Mouse (Mus musculus) thymus, postnatal 25 days (tissue): ENCODE measurements around the gene Galntl6.
"Not testable (repeated sequence)": the region's sequence is repeated elsewhere in the genome, so short reads cannot be mapped to it uniquely, and the experiment has no call there.

Experiments used
- DNase-seq: peaks from one replicate; pipeline ENCODE4 v3.0.0; 2022

The Galntl6 gene

DNA sequence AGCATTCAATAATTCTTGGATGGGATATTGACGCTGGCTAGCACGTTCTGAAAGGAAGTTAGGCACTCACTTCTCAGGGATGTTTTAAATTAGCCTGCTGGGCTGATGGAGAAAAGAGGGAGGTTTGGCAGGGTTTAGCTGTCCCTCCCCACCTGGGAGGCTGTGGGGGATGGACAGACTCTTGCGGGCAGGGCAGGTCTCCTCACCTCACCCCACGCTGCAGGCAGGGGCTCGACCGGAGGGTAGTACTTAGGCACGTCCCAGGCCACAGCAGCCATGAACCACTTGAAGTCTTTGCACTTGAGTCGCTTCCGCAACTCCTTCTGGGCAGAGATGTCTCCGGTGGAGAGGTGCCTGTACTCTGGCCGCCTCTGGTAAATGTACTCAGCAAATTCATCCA, 1075.5 kb downstream of the Galntl6 start:
- DNase-seq, result no peak

DNA sequence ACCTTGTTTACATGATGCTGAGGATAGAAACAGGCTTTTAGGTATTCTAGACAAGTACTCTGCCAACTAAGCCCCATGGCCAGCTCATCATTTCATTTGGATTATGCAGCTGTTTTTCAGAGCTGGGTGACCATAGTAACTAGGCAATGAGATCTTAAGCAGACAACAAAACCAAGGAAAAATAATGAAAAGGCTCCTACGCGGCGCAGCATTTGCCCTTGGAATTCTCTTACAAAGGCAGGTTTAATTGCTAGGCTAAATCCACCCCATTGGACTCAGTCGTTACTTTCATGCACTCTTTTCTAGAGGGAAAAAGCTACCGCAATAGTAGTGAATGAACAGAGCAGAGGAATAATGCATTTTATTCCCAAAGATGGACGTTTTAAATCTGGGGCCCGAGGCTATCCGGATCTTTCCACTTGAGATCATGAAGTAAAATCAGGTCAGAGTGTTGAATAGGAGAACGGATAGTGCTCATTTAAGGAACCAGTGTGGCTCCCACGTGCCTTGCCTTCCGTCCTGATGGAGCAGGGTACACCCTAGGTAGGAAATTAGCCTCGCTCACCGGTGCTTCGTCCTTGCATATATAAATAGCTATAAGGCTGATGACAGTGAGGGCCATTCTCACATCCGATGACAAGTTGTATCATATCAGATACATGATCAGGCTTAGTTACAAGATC, 1076.1 kb downstream of the Galntl6 start:
- no peak for DNase-seq

DNA sequence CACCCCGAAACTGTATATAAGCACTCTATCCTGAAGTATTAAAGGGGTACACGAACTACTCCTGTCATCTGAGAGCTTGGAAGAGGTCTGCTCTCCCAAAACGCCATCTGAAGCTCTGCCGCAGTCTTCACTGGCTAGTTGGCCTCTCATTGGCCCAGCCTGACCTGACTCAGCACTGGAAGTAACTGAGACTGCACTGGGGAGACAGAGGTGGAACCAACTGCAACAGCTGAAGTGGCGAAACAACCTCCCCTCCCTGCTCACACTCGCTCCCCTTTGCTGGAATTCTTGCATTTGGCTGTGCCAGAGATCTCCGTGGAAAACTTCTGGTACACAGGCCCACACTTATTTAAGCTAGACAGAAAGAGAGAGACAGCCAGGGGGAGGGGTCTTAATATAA, 1089.3 kb downstream of the Galntl6 start:
- DNase-seq, result no peak

DNA sequence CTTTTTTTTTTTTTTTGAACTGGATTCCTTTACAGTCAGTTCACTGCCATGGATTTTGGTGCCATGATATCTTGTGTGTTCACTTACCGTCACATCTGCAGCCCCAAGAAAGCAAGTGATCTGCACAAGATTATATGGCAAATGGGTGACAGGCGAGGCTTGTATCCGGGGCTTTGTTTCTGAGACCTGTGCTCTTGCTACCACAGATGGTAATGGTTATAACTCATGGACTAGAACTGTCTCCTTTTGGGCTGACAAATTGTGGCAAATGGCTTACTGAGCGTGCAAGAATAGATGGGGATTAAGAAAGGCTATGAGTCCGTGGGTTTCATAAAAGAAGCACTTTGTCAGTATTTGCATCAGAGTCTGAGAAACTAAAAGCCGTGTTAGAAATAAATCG, 1096.4 kb downstream of the Galntl6 start:
- no peak for DNase-seq

DNA sequence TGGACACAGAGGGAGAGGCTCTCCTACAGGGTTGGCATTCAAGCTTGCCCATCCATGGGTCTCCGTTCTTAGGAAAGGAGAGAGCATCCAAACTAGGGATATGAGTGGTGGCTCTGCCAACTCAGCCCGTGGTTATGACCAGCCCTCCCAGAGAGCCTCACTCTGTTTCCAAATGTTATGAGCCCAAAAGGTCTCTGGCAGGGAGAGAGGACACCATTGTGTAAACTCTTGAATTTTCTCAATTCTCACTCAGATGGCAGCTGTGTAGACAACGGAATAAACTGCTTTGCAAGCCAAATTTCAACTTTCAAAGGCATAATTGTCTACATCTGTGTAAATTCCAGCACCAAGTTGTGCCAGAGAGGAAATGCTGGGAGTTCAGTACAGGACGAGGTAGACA, 1105.4 kb downstream of the Galntl6 start:
- no peak for DNase-seq

DNA sequence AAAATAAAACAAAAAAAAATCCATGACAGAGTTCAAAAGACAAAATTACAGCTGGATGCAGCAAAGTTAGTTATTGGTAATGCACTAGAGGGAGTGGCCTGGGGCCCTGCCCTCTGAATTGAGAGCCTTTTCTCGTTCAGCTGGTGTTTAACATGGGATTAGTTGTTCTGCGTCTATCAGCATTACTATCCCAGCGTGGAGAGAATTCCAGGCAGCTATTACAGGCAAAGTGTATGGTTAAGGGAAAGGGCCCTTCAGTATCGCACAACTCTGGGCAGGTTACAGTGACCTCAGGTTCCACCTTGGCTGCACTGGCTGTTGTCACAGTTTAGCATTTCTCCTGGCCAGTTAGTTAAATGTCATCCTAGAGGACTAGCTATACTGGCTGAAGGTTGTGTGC, 1107.3 kb downstream of the Galntl6 start:
- DNase-seq, result no peak

DNA sequence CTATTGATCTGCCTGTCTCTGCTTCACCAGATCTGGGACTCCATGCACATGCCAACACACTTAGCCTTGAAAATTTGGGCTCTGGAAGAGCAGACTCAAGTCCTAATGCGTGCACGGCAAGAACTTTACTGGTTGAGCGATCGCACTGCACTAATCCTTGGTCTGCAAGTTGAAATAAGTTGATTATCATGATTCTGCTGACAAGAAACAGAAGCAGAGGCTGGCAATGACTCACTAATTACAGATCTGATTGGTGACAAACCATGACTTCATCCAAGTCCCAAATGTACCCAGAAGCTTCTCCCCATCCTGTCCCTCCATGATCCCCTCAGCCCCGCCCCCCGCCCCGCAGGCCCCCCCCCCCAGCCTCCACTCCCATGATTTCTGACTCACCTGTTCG, 1108.6 kb downstream of the Galntl6 start:
- no peak for DNase-seq

DNA sequence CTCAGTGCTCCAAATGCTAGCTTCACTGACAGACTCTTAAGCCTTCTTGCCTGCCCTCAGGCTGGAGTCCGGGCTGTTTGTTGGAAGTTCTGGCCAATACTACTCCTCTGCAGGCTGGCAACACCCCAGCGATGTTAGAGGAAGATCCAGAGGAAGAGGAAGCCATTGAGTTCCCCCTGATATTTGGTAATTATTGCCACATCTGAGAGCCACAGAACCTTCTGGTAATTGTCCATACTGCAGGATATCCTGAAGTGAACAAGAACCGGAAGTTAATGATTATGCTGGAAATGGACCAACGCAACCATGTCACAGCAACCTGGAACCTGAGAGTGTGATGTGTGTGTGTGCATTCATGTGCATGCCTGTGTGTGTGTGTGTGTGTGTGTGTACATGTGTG, 1111.2 kb downstream of the Galntl6 start:
- DNase-seq, result peak; percentile 3

DNA sequence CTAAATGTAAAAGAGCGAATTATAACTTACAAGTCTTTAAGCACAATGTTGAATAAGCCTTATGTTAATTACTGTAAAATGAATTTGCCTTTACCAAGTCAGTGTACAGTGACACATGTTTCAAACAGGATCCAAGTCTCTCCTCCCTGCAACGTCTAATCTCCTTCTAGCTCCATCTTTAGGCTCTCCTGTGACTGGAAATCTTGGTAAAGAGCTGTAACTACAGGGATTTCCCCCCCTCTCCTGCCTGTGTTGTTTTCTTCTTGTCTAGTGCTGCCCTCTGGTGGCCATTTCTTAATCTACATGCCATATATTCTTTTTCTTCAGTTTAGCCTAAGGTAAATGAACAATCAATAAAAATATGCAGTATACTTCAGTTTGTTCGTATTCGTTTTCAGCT, 1112.1 kb downstream of the Galntl6 start:
- peak; percentile 64 for DNase-seq

DNA sequence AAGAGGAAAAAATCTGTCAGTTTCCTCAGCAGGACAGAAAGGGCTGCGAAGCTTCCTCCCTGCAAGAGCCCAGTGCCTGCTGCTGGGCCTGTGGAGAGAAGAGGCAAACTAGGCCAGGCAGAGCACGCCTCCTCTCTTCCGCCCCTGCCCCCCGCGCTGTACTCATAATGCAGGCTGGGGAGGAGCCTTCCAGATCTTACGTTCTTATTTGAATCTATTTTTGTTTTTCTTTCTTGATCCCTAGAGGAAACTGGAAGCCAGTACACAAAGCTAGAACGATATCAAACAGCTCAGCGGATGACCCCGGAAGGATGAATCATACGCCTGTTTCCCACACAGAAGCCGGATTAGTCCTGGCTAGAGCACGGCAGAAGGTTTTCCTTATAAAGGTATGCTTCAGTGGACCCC, 1112.6 kb downstream of the Galntl6 start:
- peak; percentile 64 for DNase-seq

DNA sequence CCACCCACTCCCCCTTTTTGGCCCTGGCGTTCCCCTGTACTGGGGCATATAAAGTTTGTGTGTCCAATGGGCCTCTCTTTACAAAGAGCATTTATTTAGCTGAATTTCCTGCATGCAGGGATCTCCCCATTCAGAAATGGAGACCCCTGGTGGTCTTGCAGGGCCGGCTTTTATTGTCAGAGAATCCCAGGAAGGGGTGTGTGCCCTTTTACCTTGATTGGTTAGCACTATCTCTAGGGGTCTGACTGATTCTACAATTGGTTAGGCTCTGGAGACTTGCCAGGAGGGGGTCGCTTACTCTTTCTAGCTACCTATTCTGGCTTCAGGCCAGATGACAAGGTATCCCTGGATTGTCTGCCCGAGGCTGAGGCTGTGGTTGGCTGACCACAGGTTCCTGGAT, 1119.0 kb downstream of the Galntl6 start:
- DNase-seq, result peak; percentile 42

DNA sequence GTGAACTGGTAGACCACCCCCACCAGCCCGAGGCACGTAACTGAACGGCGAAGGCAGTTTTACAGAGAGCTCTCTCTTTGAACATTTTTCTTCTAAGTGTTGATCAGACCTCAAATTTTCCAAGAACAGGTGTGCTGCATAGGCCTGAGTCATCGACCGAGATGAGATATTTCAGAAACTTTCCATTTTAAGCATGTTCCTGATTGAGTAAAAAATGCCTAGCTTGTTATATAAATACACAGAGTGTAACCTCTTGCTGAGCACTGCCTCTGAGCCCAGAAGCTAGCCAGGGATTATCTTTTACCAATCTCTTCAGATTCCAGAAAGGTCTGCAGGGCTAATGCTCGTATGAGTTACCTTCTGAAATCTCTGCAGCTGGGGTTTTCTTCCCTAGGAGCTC, 1120.2 kb downstream of the Galntl6 start:
- DNase-seq, result no peak

DNA sequence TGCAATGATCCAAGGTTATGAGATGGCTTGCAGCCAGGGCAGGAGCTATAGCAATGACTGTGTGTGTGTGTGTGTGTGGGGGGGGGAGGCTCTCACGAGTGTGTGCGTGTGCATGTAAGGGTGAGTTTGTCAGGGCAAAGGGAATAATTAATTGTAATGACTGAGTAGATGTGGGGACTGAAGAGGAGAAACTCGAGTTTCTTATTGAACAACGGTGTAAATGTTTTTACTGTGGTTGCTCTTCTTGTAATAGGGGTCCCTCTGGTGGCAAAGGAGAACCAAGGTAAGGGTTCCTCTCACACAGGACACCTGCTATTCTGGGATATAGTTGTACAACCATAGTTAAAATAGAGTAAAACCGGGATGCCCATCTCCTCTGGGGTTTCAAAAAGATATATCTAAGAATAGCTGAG, 1121.1 kb downstream of the Galntl6 start:
- DNase-seq, result peak; percentile 38

DNA sequence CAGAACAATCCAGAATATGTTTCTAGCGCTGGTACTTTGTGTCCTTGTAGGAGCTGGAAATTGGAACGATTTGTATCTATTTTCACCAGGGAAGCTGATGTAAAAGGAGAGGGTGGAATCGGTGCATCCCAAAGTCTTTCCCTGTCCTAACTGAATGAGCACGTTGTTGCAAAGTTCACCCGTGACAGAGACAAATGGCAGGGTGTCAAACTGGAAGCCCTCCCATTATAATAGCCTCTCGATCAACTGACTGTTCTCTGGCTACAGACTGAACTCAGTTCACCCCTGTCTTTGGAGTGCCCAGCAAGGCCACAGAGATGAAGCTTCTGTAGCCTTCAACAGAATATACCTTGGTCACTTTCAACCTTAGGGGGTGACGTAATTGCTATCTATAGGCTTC, 1132.9 kb downstream of the Galntl6 start:
- DNase-seq, result no peak

DNA sequence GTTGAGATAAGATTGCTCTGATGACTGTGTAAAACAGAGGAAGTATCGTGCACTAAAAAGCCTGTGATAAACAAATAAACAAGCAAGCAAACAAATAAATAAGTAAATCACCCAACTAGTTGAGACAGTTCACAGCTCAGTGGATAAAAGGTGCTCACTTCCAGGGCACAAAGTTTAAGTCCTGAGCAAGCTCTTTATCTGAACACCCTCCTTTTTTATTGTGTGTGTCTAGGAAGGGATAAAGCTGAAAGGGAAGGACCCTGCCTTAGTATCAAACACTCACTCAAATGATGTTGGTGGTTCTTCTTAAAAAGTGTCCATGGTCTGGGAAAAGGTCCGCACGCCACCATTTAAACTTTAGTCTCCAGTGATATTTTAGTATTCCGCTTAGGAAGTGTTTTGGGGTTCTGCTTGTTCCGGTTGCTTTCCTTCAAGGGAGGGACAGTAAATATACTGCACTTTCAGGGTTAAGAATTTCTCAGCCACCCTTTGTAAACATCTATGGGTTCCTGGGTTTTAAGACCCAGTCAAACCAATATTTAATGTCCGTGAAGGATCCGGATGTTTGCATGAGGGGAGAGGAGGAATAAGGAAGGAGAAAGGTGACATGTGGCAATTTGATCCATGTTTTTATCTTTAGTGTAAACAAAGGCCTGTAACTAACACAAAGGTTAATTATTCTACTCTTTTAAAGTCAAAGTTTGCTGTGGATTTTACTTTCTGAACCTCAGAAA, 1134.3 kb downstream of the Galntl6 start:
- DNase-seq, result no peak

DNA sequence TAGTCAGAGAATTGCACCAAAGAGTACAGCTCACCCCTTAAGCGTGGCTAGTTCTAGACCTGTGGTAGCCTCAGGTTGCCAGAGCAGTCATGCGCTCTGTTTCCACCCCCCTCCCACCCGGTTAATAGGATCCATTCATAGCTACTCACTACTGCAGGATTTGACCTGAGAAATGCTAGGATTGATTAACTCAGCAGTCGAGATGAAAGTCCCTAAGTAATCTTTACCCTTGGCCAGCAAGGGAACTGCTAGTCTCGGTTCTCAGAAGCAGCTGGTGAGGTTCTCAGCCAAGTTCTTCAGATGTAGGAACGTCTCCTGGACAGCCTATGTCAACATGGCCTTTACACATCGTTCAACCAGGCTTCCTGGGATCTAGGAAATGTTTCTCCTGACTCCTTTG, 1135.7 kb downstream of the Galntl6 start:
- no peak for DNase-seq

DNA sequence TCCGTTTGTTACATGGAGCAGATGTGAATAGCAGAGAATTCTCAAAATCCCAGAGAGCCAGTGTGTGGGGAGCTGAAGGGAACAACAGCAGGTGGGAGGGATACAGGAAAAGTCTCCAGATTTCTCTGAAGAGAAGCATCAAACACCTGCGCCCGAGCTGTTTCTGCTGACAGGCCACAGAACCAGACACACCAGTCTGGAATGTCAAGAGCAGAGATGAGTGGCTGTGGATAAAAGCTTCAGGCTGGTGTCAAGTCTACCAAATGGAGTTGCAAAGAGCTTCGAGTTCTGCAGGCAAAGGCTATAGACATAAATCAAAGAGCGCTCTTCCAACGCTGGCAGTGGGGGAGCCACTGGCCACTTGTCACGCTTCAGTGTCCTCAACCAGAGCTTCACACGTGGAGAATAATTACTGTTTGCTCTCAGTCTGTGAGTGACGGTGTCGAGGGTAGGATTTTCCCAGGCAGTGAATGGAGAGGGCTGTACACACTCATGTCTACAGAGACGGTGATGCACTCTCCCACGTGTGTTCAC, 1139.6 kb downstream of the Galntl6 start:
- no peak for DNase-seq

DNA sequence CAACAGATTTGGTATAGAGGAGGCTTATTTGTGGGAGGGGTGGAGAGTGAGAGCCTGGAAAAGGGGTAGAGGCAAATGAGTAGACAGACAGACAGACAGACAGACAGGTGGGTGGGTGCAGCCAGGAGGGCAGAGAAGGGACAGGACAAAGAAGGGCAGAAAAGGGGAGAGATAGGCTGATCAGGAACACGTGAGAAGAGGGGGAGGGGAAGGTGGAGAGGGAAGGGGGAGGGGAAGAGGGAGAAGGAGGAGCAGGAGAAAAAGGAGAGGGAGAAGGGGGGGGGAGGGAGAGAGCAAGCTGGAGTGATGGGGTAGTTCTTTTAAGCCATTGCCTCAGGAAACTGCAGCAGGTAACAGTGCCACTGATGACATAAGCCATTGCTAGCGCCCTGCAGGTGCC, 1144.9 kb downstream of the Galntl6 start:
- no peak for DNase-seq

DNA sequence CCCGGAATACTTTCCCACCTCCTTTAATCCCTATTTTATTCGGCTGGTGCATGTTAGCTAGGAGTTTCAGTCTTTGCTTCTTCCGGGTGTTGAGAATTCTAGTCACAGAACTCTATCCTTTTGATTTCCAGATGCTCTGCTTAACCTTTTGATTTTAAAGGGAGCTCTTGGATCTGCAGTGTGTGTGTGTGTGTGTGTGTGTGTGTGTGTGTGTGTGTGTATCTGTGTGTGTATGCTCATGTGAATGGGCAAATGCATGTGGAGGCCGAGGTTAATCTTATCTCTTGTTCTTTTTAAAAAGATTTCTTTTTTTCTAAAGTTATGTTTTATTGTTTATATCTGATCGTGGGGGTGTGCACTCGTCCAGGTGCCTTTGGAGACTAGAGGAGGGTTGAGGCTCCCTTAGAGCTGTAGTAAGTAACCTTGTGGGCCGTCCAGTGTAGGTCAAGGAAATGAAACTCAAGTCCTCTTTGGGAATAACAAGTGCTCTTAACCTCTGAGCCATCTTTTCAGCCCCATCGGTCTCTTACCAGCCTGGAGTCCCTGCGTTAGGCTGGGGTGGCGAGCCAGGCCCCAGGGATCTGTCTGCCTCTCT, 1145.9 kb downstream of the Galntl6 start:
- no peak for DNase-seq

DNA sequence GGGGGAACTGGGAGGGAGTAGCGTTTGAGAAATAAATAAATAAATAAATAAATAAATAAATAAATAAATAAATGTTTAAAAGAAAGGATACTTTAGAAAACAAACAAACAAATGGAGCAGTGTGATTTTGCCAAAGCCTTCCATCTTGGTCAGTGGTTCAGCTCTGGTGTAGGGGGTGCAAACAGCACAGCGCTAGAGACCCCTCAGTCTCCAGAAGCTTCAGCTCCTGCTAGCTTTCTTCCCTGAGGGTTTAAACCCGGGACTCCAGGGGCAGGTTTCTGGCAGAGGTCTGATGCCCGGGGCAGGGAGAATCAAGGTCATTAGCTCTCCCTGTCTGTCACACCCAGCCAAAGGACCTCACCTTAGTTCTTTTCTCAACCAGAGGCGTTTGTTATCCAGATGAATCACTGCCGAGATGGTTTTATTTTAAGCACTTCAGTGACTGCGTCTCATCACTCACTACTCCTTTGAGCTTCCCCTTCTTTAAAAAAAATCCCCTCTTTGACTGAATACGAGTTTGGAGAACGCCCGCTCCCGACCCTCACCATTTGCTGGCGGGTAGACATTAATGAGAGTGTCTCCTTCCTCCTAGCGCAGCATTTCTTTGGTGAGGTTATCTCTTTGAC, 1146.6 kb downstream of the Galntl6 start:
- no peak for DNase-seq

DNA sequence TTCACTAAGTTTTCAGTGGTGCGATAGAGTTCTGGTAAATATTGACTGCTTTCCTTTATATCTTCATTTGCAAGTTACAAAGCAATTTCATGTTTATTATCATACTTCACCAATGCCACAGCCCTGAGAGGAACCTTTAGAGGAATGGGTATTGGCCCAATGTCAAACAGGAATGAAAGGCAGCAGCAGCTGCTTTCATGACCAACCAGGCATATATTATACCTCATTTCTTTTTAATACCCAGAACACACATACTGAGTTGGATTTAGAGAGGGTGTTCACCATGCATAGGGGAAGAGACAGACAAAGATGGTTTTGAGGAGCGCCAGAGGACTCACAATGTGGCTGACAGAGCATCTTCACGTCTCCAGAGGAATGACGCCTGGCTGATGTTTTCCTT, 1147.2 kb downstream of the Galntl6 start:
- no peak for DNase-seq

DNA sequence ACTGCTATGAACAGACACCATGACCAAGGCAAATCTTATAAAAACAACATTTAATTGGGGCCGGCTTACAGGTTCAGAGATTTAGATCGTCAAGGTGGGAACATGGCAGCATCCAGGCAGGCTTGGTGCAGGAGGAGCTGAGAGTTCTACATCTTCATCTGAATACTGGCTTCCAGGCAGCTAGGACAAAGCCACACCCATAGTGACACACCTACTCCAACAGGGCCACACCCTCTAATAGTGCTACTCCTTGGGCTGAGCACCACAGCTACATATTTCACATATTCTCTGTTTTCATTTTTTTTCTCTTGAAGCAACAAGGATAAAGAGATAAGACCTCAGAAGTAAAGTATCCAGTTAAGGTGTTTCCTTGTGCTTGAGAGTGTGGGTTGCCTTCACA, 1149.8 kb downstream of the Galntl6 start:
- not testable (repeated sequence) for DNase-seq

DNA sequence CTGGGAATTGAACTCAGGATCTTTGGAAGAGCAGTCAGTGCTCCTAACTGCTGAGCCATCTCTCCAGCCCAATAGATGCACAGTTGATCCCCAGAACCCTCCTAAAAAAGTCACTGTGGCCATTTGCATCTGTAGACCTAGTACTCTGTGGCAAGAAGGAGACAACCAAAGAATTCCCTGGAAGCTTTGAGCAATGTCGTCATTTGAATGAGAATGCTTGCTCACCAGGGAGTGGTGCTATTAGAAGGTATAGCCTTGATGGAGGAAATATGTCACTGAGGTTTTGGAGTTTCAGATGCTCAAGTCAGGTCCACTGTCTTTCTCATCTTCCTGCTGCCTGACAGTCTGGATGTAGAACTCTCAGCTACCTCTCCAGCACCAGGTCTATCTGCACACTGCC, 1151.5 kb downstream of the Galntl6 start:
- DNase-seq, result no peak

DNA sequence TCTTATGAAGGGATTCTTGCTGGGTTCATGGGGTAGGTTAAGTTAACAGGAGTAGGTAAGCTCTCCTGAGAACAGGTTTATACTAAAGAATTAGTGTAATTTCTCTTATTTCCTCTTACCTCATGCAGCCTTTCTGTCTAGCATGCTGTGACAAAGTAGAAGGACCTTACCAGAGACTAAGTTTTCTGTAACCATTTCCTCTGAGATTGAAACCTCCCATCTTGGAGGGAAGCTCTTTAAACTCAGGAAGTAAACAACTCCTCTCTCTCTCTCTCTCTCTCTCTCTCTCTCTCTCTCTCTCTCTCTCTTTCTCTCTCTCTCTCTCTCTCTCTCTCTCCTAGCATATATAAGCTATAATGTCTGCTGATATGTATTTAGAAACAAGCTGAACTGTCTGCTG, 1153.6 kb downstream of the Galntl6 start:
- DNase-seq, result no peak
